Mouse (Mus musculus): ENCODE measurements around the gene Mylk.
A peak's percentile ranks its signal among the peaks of the same experiment; 100 is the strongest.

The Mylk gene

DNA sequence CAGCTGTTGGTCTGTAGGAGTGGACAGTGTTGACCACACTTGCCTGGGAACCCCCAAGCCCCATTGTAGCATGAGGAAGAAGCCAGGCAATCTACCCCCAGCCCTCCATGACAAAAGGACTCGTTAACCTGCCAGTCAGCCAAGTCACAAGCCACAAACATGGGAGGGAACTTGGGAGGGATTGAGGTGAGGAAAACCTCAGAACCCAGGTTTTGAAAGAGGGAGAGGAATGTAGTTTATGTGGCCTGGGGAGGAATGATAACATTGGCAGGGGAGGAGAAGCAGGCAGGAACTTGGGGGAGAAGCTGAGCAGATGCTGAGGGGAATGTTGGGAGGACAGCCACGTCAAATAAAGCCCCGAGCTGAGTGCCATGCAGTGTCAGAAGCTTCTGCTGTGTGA, 196.9 kb downstream of the Mylk start:
- DNase-seq (ENCODE audit: inconsistent ontology term): peak; percentile 69

DNA sequence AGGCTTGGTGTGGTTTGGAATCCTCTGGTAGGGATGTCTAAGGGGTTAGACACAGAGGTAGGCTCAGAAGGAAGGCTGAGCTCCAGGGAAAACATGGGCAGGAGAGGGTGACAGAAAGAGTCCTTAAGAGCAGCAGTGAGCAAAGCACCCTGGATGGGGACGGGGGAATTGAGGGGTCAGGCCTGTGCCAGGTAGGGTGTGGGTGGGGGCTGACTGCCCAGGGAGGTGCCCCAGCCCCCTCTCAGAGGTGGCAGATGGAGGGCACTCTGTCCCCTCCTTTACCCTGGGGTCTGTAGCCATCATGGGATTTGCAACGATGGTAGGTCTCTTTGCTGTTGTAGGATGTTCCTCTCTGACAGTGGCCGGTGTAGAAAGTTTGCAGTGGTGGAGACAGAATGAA, 201.3 kb downstream of the Mylk start:
- DNase-seq (ENCODE audit: inconsistent ontology term): no peak

DNA sequence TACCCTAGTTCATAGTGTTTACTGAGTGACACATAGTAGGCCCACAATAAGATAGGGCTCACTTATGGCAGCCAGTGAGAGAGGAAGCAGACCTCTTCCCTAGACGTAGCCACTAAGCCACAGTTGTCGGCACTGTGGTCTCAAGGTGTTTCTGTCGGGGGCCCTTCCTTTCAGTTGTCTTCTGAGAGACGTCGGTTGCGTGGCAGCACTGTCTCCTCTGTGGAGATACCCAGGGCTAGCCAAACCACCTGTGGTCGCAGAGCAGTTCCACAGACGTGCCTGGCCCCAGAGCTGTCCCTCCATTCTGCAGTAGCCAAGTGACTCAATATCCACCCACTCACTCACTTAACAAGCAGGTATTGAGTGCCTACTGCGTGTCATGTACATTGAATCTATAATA, 205.9 kb downstream of the Mylk start:
- DNase-seq (ENCODE audit: inconsistent ontology term): no peak

DNA sequence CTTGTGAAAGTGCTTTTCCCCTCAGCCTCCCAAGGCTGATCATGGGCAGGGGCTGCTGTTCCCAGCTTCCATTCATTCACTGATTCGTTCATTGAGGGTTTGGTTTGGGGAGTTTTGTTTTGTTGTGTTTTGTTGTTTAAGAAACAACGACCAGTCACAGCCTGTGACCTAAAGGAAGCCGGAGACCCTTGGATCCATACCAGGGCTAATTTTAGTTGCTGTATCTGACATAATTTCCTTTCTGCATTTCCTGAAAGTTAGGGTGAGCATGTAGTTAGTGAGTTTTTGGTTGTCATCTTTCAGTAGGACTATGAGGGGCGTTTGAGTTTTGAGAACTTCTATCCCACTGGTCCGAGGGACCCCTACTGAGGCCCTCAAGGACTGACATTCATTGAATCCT, 207.2 kb downstream of the Mylk start:
- DNase-seq (ENCODE audit: inconsistent ontology term): no peak

DNA sequence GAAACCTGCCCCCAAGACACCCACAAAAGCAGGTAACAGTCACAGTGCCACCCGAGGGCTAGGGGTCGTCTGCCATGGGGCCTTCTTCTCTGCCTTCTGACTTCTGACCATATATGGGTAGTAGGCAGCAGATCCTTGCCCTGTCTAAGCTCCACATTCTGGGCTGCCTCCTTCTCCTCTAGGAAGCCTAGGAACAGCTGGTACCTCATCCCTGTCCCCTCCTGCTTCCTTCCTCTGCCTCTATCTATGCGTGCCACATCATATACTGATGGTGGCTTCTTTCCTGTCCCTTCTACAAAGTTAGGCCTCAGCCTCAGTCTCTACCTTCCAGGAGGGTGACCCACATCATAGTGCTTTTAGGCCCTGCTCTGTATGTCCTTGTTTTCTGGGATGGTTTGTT, 207.8 kb downstream of the Mylk start:
- DNase-seq (ENCODE audit: inconsistent ontology term): no peak

DNA sequence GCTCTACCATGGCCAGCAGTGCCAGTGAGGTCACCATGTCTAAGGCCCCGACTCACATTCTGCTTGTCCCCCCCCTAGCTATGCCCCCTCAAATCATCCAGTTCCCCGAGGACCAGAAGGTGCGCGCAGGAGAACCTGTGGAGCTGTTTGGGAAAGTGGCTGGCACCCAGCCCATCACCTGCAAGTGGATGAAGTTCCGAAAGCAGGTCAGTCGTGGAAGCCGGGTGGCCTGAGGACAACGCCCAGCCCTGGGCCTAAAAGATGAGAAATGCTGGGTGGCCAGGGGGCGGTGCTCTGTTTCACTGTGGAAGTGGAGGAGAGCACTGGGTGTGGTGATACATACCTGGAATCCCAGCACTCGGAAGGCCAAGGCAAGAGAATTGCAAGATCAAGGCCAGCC, 208.5 kb downstream of the Mylk start:
- no peak for DNase-seq (ENCODE audit: inconsistent ontology term)

DNA sequence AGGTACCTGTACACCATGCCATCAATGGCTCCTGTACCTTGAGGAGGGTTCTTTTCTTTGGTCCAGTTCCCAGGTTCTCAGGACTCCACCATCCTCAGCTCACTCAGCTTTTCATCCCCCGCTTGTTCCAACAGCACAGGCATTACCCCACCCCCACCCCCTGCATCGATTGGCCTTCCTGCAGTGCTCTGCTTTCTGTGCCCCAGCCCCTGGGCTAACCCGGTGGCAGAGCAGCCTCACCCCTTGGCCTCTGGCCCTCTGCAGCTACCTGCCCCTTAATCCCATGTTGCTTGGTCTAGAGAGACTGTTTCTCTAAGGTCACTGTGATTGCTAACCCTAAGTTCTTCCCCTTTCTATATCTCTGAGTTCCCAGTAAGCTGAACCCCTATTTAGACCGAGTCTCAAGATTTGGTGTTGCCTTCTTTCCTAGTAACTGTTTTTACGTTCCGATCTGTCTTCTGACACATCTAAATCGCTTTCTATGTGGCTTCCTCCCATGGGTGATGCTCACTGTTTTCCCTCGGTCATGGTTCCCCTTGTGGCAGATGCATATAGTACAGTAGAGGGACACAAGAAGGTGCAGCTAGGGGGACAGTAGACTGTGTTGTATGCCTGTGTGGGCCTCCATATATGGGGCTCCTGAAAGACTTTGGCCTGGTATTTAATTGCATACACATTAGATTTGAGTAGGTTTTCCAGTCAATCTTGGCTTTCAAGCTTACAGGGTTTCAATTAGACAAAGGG, 212.6 kb downstream of the Mylk start:
- no peak for DNase-seq (ENCODE audit: inconsistent ontology term)

DNA sequence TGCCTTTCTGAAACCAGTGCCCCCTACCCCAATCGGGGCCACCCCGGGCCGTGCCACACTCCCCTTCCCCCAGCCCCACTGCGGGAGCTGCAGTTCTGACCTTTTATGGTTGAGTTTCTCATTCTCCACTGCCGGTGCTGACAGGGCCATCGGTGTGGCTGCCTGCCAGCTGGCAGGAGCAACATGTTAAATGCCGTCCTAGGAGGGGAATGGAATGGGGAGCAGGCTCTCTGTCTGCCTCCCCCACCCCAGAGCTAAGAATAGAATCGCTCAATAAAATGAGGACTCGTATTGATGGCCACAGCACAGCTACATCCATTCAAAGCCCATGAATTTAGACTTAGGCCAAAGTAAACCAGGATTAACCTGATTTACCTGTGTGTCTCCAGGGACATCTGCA, 213.7 kb downstream of the Mylk start:
- peak; percentile 91 for DNase-seq (ENCODE audit: inconsistent ontology term)

DNA sequence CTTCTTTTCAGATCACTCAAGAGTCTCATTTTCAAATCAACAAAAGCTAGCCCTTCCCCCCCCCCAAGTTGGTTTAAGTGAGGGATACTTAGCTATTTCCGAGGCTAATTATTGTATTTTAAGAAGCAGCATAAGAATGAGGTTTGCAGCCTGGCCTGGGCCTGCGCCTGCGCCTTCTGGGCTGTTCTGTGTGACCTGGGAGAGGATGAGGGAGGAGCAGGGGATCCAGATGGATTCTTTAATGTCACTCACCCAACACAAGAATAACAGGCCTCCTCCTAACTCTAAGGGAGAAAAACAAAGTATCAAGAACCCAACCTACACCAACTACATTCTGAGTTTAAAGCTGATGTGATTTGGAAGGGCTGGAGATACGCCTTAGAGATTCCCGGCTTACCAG, 214.3 kb downstream of the Mylk start:
- DNase-seq (ENCODE audit: inconsistent ontology term): no peak

DNA sequence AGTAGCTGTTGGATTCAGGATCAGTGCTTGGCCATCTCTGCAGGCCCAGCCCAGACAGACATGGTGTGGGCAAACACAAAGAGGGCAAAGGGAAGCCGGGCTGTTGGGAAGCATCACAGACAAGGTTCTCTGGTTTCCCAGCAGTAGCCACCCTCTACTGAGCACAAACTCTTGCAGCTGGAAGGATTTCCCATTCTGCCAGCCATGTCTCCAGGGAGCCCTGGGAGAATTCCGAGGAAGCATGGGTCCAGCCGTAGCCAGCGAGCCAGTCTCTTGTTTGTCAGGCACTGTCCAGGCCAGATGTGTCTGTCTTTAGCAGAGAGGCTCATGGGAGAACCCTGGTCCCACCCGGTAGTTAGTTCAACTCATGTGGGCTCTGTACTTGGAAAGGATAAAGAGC, 215.2 kb downstream of the Mylk start:
- DNase-seq (ENCODE audit: inconsistent ontology term): no peak

DNA sequence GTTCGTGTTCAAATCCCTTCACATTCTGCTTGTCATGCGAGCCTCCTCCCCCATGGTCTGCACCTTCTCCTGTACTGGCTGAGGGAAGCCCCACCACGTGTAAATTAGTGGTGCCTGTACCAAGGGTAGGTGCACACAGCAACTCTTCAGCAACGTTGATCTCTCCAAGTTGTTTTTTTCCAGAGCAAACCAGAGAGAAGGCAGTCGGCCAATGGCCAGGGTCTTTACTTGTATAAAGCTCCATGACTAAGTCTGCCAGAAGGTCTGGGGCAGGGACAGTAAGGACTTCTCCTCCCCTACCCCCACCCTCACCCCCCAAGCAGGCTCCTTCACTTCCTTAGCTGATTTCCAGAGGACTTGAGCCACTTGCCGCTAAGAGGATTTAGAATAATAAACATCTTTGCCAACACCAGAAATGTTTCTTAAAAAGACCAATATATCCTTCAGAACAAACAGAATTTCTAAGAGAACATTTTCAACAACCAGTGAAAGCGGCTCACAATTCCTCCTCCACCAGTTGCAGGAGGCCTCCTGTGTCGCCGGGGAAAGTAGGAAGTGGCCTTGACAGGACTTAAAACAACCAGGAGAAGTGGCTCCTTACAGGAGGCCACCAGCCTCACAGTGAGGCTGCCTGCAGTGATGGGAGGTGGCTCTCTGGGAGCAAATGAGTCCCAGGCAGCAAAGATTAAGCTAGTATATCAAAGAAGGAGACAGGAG, 216.0 kb downstream of the Mylk start:
- no peak for DNase-seq (ENCODE audit: inconsistent ontology term)

DNA sequence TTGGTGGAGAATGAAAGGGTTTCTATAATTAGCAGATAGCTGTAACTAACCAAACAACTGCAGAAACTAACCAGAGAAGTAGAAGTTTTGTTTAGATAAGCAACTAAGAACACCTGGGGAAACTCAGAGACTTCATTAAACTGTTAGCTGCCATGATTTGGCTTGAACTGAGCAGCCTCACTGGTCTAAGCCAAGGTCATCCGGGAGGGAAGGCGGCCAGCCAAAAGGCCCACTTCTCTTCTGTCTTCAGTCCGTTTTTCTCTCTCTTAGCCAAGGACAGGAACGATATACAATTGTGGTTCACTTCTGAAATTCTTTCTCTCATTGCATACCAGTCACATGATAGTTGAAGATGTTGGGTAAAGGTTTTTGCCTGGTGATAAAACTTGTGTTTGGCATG, 217.3 kb downstream of the Mylk start:
- DNase-seq (ENCODE audit: inconsistent ontology term): peak; percentile 53

DNA sequence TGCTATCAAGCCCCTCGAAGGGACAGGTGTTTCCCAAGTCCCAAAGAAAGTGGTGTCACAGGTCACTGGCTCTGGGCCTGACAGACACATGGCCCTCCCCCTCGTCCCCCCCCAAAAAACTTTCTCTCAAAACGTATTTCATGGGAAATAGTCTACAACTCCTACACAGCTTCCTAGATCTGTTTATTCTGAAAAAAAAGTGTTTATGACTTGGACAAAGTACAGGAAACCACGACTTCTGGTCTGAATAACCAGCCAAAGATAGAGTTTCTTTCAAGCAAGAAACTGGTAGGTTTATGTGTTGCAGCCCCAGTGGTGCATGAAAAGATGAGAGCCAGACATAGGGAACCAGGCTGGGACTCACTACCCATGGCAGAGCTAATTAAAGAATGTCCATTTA, 218.0 kb downstream of the Mylk start:
- no peak for DNase-seq (ENCODE audit: inconsistent ontology term)

DNA sequence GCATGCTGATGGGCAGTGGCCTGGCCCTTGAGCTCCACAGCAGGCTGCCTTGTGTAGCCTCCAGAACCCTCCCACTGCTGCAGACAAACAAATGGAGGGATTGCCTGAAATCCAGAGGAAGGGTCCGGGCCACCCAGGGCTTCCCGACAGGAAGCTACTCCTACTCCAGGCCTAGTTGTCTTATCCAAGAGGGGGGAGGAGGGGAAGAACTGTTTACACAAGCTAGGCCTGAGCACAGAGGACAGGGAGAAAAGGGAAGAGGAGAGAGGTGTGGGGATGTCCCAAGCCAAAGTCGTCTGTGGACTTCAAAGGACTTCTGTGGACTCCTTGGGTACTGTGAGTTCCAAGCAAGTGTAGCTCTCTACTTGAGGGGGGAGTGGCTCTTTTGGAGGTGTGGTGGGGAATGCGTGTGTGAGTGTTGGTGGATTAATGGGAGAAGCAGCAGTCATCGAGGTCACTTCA, 221.6 kb downstream of the Mylk start:
- DNase-seq (ENCODE audit: inconsistent ontology term): no peak

DNA sequence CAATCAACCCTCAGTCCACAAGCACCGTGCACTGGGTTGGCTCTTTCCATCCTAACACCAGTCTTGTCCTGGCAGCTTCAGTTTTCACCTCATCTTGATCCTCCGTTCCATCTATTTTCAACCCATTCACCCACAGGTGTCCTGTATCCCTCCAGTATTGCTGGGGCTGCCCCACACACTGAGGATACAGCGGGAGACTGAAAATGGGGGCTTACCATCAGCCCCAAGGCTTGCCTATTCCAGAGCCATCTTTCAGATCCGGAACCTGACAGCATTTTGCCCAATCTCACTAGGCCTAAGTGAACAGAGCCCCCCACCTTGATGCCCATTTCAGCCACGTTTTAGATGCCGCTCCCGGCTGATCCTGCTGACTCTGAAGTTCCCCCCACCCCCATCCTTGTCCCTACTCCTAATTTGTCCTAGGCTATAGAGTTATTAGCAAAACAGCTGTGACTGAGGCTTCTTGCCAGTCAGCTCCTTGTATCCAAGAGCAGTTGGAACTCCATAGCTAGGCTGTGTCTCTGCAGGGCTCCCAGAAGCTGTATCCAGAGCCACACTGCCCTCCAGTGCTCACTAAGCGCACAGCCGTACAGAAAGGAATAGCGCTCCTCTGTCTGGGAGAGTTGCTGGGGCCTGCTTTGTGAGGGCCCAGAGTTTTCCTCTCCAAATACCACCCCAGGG, 222.2 kb downstream of the Mylk start:
- peak; percentile 70 for DNase-seq (ENCODE audit: inconsistent ontology term)

DNA sequence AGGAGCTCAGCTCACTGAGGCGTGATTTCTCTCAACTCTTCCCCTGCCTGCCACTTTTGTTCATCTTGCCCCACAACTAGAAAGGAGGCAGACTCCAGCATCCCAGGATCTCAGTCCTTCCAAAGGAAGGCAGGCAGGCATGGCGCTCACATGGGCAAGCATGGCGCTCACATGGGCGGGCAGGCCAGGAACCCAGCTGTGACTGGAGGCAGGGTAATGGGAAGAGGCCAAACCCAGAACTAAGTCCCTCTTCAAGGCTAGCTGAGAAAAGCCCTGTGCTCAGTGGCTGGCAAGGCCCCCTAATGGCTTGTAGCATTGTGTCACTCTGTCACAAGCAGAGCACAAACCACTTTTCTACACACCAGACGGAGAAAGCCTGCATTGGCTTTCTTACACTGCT, 223.2 kb downstream of the Mylk start:
- DNase-seq (ENCODE audit: inconsistent ontology term): no peak

DNA sequence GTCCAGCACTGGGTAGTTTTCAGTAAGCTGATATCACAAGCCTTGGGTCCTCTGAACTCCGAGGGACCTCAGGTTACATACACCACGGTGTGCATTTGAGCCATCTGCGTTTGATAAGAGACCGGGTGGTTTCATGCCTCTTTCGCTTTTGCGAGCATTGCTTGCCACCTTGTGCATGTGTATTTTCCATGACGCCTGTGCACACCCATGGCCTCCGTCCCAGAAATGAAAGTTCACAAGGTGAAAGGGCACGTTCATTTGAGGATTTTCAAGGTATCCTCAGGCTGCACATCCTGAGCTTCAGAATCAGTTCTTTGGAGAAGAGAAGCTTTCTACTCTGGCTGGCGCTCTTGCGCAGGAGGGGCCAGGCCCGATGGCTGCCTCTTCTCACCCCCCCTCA, 227.5 kb downstream of the Mylk start:
- DNase-seq (ENCODE audit: inconsistent ontology term): no peak

DNA sequence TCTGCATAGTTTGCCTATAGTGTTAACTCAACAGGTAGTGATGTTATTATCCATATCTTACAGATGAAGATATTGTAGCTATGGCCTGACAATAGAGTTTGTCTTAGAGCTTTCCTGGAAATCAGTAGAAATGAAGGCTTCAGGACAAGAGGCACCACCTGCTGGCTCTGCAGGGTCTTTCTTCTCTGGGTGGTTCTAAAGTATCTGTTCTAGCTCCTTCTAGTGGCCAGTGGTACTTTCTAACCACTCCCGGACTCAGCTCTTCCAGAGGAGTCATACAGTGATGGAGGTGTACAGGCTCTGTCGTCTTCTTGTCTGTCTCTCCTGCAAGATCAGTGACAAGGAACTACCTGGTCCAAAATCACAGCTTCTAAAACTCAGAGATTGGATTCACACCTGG, 230.5 kb downstream of the Mylk start:
- DNase-seq (ENCODE audit: inconsistent ontology term): no peak

DNA sequence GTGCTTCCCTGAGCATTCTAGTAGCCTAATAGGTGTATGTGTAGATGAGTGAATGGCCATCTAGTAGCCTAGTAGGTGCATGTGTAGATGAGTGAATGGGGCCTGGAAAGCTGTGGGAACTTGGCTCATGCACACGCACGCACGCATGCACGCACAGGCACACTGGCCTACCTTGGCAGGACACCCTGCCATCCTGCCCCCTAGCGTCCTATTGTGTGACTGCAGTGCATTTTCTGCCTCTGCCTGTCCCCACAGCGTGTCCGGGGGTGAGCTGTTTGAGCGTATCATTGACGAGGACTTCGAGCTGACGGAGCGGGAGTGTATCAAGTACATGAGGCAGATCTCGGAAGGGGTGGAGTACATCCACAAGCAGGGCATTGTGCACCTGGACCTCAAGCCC, 231.6 kb downstream of the Mylk start:
- no peak for DNase-seq (ENCODE audit: inconsistent ontology term)

DNA sequence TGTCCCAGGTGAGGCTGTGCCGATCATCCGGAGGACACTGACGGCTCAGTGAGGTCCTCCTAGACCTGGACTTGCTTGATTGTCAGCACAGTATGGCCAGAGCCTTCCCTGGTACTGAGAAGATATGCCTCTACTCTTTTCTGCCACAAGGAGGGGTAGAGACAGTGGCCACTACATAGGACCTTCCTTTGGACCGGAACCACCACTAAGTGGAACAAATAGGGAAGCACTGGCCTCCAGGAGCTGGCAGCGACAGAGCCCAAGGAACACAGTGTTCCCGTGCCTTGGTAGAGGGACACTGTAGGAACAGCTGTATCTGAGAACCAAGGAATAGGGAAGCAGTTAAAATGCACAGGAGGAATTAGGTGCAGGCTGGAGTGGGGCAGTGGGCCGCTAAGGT, 233.0 kb downstream of the Mylk start:
- no peak for DNase-seq (ENCODE audit: inconsistent ontology term)

DNA sequence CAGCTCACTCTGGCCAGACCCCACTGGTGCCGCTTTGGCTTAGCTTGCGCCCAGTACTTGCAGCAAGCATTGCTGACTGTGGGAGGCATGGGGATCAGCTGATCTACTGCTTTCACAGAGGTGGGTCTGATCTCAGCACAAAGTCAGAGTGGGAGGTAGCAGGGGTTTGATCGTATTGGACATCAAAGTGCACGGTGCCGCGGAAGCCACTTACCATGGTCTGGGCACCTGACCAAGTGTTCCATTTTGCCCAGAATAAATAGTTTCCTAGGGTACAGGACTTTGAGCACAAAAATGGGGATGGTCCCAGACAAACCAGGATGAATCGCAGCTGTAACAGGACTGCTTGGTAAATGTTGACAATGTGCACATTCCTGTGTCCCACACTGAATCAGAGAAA, 236.0 kb downstream of the Mylk start:
- peak; percentile 15 for DNase-seq (ENCODE audit: inconsistent ontology term)

DNA sequence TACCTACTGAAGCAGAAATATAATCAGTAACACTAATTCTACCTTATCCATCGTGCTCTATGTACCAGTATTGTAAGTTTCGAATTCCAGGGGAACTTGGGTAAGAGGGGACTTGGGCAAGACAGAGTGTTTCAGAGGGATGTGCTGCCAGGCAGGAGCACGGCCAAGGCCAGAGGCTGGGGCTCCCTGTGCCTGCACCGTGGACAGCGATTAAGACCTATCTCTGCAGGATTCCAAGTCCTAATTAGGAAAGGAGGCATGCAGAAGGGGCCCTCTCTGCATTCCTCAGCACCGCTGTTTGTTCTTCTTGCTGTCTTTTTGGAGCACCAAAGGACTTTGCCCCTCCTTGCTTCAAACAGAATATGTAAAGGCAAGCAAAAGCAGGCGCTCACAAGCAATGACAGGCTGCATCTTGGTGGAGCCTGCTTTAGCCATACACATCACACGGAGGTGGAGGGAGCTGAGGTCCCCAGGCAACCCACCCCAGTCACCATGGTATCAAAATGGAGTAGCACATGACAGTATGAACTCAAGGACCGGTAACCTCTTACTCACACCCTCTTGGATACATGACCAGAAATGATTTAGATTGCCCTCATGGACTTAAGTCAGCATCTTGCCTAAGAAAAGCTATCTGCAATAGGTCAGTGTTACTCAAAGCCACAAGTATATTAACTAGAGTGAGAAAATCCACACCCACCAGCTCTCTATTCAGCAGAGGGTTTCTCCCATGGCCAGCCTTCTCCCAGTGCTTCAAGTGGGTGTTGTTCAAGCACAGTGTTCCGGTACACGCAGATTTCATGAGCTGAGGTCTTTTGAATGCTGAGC, 239.4 kb downstream of the Mylk start:
- DNase-seq (ENCODE audit: inconsistent ontology term): peak; percentile 45

Measured in Muller cell, postnatal 12 days (primary cell).